Mouse (Mus musculus) olfactory bulb, adult 2 months (tissue): ENCODE measurements around the gene Gipr. TPM values are rescaled to one million over a fixed set of nuclear protein-coding genes. Genes with fewer than 3 reads are reported as not detected.
A peak's percentile ranks its signal among the peaks of the same experiment; 100 is the strongest.
"Not testable (repeated sequence)": the region's sequence is repeated elsewhere in the genome, so short reads cannot be mapped to it uniquely, and the experiment has no call there.

Experiments
- H3K27ac ChIP-seq: fragments of 200-500 bp; 2 replicates; pipeline ENCODE4 v1.5.1; 2012; ENCODE audit warnings: low read depth, low read length; ENCODE audit not compliant: insufficient read depth
- H3K4me1 ChIP-seq: fragments of 200-500 bp; 2 replicates; pipeline ENCODE4 v1.6.1; 2012; ENCODE audit warnings: low read length; ENCODE audit not compliant: control insufficient read depth, insufficient read depth
- H3K4me3 ChIP-seq: fragments of 200-500 bp; 2 replicates; pipeline ENCODE4 v1.5.1; 2012; ENCODE audit warnings: mild to moderate bottlenecking, low read depth, low read length, moderate library complexity; ENCODE audit not compliant: insufficient read depth
- CTCF ChIP-seq: fragments of 200-500 bp; IDR thresholded peaks from 2 replicates; pipeline ENCODE4 v1.5.1; 2012; ENCODE audit warnings: low read depth, mild to moderate bottlenecking, low read length, moderate library complexity; ENCODE audit not compliant: insufficient read depth
- POLR2A ChIP-seq: fragments of 200-500 bp; IDR thresholded peaks from 2 replicates; pipeline ENCODE4 v1.6.1; 2012; ENCODE audit warnings: mild to moderate bottlenecking, low read depth, low read length, moderate library complexity; ENCODE audit not compliant: insufficient read depth
- WGBS: fragments of 180-500 bp; shearing (Covaris S2); methylation state at CpG from one replicate; pipeline ENCODE4 v1.1.7; 2018; 5-methylcytosine and 5-hydroxymethylcytosine counted together
- polyA plus RNA-seq: library from polyadenylated mRNA; stranded (reverse); fragments of >200 nt; gene quantifications from 2 replicates; pipeline ENCODE4 v1.2.4, GENCODE M21; 2012; ENCODE audit warnings: low replicate concordance; ENCODE audit not compliant: missing spikeins, insufficient read depth, insufficient read length

Gene Gipr
- polyA plus RNA-seq, 1 experiment: not detected

- Histone ChIP-seq H3K27ac (peak overlapping the region; percentile 54; the same call in 1 of the 2 replicates), H3K4me1 (peaks cover 42% of the 10 kb centered on the region), H3K4me3 (no peak overlapping the region)
- WGBS: 5% methylated on average over 30 of the region's 30 CpGs
- TF ChIP-seq POLR2A: no peak
- TF ChIP-seq CTCF: peak; percentile 96
These were observed 8.6 kb downstream of the Gipr start for GRCm38 (mm10) chr7:19157160-19157800.

DNA sequence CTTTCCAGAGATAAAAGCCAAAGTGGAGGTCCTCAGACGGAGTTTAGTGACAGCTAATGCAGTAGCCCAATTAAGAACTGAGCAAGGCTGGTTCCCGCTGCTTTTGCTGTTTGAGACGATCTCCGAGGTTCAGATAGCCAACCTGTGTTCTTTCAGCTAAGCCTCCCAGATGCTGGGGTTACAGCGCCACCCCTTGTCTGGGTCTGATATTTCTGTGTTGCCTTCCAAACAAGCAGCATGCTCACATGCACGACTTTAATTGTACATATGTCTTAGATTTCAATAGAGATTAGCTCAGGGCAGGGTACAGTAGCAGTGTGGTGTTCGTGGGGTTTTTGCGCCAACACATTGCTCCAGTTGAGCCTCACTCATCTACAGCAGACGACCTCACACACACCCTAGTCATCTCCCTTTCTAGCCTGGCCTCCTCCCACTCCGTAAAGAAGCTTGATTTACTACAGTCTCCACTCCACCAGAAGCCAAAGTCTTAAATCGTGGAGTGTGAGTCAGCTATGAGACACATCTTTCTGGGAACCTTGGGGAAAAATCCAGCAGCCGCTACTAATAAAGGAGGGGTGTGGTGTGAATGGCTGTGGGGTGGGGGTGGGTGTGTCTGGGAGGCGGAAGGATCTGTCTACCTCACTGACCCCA lies 10.0 kb downstream of the Gipr start:
- 34% methylated on average over 13 of the region's 13 CpGs for WGBS

DNA sequence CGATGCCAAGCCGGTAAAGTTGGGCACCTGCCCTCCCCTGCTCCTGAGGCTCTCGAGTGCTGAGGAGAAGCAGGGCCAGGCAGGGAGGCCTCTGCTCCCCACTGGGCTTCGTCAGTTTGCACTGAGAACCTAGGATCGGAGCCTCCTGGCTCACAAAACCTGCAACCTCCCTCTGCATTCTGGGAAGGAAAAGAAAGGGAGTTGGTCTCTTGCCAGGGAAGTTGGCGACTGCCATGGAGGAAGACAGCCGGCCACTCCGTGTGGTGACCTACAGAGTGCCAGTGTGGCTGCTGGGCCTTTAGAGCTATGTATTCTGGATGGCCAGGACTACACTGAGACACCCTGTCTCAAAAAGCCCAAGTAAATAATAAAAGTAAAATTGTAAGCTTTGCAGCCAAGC lies 11.1 kb downstream of the Gipr start:
- Histone ChIP-seq H3K4me3 (no peak overlapping the region), H3K27ac (no peak overlapping the region), H3K4me1 (peaks cover 39% of the 10 kb centered on the region)
- TF ChIP-seq POLR2A (no peak), CTCF (no peak)
- WGBS: 31% methylated on average over 8 of the region's 8 CpGs

More for the DNA sequence above, 10.0 kb downstream of the Gipr start:
- Histone ChIP-seq H3K4me3 (no peak overlapping the region), H3K27ac (peak overlapping the region; percentile 40; the same call in 1 of the 2 replicates), H3K4me1 (peaks cover 43% of the 10 kb centered on the region)
- TF ChIP-seq CTCF: no peak
- TF ChIP-seq POLR2A: no peak

GRCm38 (mm10) chr7:19151121-19151520 lies 14.8 kb downstream of the Gipr start:
- H3K27ac ChIP-seq, H3K4me3 ChIP-seq: not testable (repeated sequence)
- WGBS: 85% methylated on average over 10 of the region's 10 CpGs
- H3K4me1 ChIP-seq: peaks cover 29% of the 10 kb centered on the region

GRCm38 (mm10) chr7:19149626-19150025 lies 16.3 kb downstream of the Gipr start, which contains the start of gene Snrpd2:
Snrpd2 (plus strand) TSS chr7:19149722.
- H3K4me1 ChIP-seq: peaks cover 20% of the 10 kb centered on the region
- H3K4me3 ChIP-seq: peak within 1 kb of the TSS; percentile 67
- TF ChIP-seq POLR2A (peak; percentile 67), CTCF (no peak)
- WGBS: under 1% methylated on average over 24 of the region's 24 CpGs
- peak within 1 kb of the TSS; percentile 81 for H3K27ac ChIP-seq

DNA sequence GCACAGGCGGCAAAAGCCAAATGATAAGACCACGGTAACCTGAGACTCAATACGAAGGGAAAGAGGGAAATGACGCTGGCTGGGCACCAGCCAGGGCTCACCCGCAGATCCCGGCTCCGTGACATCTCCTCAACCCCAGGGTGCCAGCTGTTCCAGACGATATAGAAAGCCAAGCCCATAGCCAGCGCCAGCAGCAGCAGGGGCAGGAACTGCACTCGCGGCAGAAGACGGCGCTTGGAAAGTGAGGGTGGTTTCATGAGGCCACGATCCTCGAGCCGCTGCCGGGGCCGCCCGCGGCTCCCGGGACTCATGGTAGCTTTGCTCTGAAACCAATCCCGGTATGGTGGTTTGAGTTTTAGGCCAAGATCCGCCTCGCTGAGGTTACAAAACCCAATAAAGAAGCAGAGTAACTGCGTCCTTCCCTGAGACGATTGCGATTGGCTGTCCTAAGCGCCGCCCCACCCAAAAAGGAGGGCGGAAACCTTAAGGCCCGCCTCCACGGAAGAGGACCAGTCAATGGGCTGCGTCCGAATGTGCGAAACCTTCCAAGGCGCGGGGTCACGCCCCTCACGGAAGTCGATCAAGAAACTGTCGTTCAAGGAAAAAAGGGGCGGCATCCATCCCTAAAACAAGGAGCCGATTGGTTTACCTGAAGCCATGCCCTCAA lies 16.9 kb downstream of the Gipr start, which contains the start of gene Qpctl:
Gene Qpctl (minus strand): TSS at position 417 of the 667 bp plus-strand sequence.
- under 1% methylated on average over 43 of the region's 43 CpGs for WGBS
- TF ChIP-seq CTCF: no peak
- TF ChIP-seq POLR2A: peak; percentile 89
- H3K4me1 ChIP-seq: peaks cover 20% of the 10 kb centered on the region
- peak within 1 kb of the TSS; percentile 67 for H3K4me3 ChIP-seq
- H3K27ac ChIP-seq: peak within 1 kb of the TSS; percentile 81

GRCm38 (mm10) chr7:19148180-19148874 lies 17.6 kb downstream of the Gipr start:
- peak overlapping the region; percentile 65 for H3K27ac ChIP-seq
- TF ChIP-seq POLR2A (no peak), CTCF (no peak)
- peaks cover 20% of the 10 kb centered on the region for H3K4me1 ChIP-seq
- H3K4me3 ChIP-seq: peak overlapping the region; percentile 67
- WGBS: 7% methylated on average over 20 of the region's 20 CpGs

- Histone ChIP-seq H3K4me3 (no peak overlapping the region), H3K4me1 (peaks cover 20% of the 10 kb centered on the region), H3K27ac (no peak overlapping the region)
- 52% methylated on average over 6 of the region's 6 CpGs for WGBS
- TF ChIP-seq POLR2A: no peak
- TF ChIP-seq CTCF: no peak
These were observed 18.4 kb downstream of the Gipr start for GRCm38 (mm10) chr7:19147497-19148045.
